Mouse (Mus musculus): ENCODE measurements around the gene Crb2. TPM values are rescaled to one million over a fixed set of nuclear protein-coding genes. Genes with fewer than 3 reads are reported as not detected.

Gene Crb2
- polyA plus RNA-seq, 1 experiment from 2014 or later: 3.8 TPM

GRCm38 (mm10) chr2:37767739-37768138, 8.3 kb upstream of the Crb2 start:
- H3K4me2 ChIP-seq (replicated peaks): no peak overlapping the region
- H3K27ac ChIP-seq: no peak overlapping the region; the same call in 1 of the 2 replicates
- H3K9ac ChIP-seq: no peak overlapping the region

GRCm38 (mm10) chr2:37768903-37769302, 7.1 kb upstream of the Crb2 start:
- Histone ChIP-seq H3K9ac (no peak overlapping the region), H3K27ac (no peak overlapping the region), H3K4me1 (peaks cover 26% of the 10 kb centered on the region), H3K27me3 (0 out of 2 replicates have a peak, but pooled peaks cover 9% of the 10 kb centered on the region), H3K4me2 (replicated peaks) (no peak overlapping the region), H3K4me3 (no peak overlapping the region), H3K9me3 (no peaks in the 10 kb centered on the region), H3K36me3 (no peaks in the 10 kb centered on the region)
- no peak for ATAC-seq (ENCODE audit: insufficient number of reproducible peaks, insufficient read depth, low FRiP score, low TSS enrichment)
- WGBS: 43% methylated on average over 2 of the region's 2 CpGs

More at GRCm38 (mm10) chr2:37767739-37768138, 8.3 kb upstream of the Crb2 start:
- ATAC-seq (ENCODE audit: insufficient number of reproducible peaks, insufficient read depth, low FRiP score, low TSS enrichment): no peak
- H3K36me3 ChIP-seq: no peaks in the 10 kb centered on the region
- H3K9me3 ChIP-seq: no peaks in the 10 kb centered on the region
- WGBS: 36% methylated on average over 3 of the region's 3 CpGs
- no peak overlapping the region for H3K4me3 ChIP-seq
- 0 out of 2 replicates have a peak, but pooled peaks cover 9% of the 10 kb centered on the region for H3K27me3 ChIP-seq
- peaks cover 26% of the 10 kb centered on the region for H3K4me1 ChIP-seq

- Histone ChIP-seq H3K9me3 (no peaks in the 10 kb centered on the region), H3K9ac (no peak overlapping the region), H3K4me2 (replicated peaks) (no peak overlapping the region), H3K36me3 (no peaks in the 10 kb centered on the region), H3K4me1 (peaks cover 26% of the 10 kb centered on the region), H3K27me3 (0 out of 2 replicates have a peak, but pooled peaks cover 7% of the 10 kb centered on the region), H3K27ac (no peak overlapping the region), H3K4me3 (no peak overlapping the region)
- ATAC-seq (ENCODE audit: insufficient number of reproducible peaks, insufficient read depth, low FRiP score, low TSS enrichment): no peak
- 82% methylated on average over 8 of the region's 8 CpGs for WGBS
These were observed 6.3 kb upstream of the Crb2 start for GRCm38 (mm10) chr2:37769793-37770192.

DNA sequence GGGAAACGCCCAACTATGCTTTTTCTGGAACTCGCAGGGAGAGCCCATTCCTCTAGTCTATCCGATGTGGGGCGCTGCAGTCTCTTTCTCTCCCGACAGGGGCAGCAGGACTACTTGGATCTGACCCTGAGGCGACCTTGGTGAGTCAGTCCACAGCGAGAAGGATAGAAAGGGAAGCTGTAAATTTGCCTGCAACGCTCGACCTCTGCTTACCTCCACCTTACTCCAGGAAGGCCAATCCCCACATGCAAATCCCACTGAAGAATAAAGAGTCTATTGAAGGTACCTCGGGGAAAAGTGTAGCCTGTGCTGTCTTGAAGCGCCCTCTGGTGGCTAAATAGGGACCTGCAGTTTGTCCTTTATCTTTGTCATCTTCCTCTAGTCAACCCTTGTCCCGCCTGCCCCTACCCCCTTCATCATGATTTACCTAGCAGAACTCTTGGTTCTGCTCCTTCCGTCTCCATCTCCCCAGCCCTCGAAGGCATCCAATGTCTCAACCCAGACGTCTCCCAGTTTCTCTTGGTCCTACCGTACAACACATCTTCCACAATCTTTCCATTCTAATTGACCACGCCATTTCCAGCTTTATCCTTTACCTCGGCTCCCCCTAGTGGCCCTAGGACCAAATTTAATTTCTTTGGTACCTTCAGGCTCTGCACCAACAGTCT, 4.3 kb upstream of the Crb2 start:
- WGBS: under 1% methylated on average over 18 of the region's 18 CpGs

GRCm38 (mm10) chr2:37774571-37774970, 1.5 kb upstream of the Crb2 start:
- no peak overlapping the region for H3K9ac ChIP-seq
- no peak overlapping the region for H3K4me3 ChIP-seq
- peaks cover 26% of the 10 kb centered on the region for H3K4me1 ChIP-seq
- H3K4me2 ChIP-seq (replicated peaks): no peak overlapping the region
- 12% methylated on average over 5 of the region's 5 CpGs for WGBS
- H3K9me3 ChIP-seq: no peaks in the 10 kb centered on the region
- H3K27ac ChIP-seq: no peak overlapping the region
- peaks cover 20% of the 10 kb centered on the region for H3K27me3 ChIP-seq
- ATAC-seq (ENCODE audit: insufficient number of reproducible peaks, insufficient read depth, low FRiP score, low TSS enrichment): no peak
- no peaks in the 10 kb centered on the region for H3K36me3 ChIP-seq

More for the DNA sequence above, 4.3 kb upstream of the Crb2 start:
- no peaks in the 10 kb centered on the region for H3K36me3 ChIP-seq
- peak; percentile 31; the same call in 1 of the 2 replicates for ATAC-seq (ENCODE audit: insufficient number of reproducible peaks, insufficient read depth, low FRiP score, low TSS enrichment)
- no peaks in the 10 kb centered on the region for H3K9me3 ChIP-seq
- H3K27ac ChIP-seq: no peak overlapping the region
- peak overlapping the region; percentile 32 for H3K4me3 ChIP-seq
- peak overlapping the region; percentile 50 for H3K4me2 ChIP-seq (replicated peaks)
- H3K27me3 ChIP-seq: peaks cover 4% of the 10 kb centered on the region
- H3K4me1 ChIP-seq: peaks cover 22% of the 10 kb centered on the region
- 0 out of 2 replicates have a peak overlapping the region, but pooled peaks have one; percentile 27 for H3K9ac ChIP-seq

GRCm38 (mm10) chr2:37776611-37777411, 762 bp downstream of the Crb2 start:
- Histone ChIP-seq H3K27ac (no peak overlapping the region), H3K4me2 (replicated peaks) (peak overlapping the region; percentile 48), H3K36me3 (no peaks in the 10 kb centered on the region), H3K9me3 (no peaks in the 10 kb centered on the region), H3K9ac (peak overlapping the region; percentile 48), H3K27me3 (peaks cover 23% of the 10 kb centered on the region), H3K4me1 (peaks cover 46% of the 10 kb centered on the region), H3K4me3 (peak overlapping the region; percentile 29)
- WGBS: 13% methylated on average over 20 of the region's 20 CpGs
- no peak for ATAC-seq (ENCODE audit: insufficient number of reproducible peaks, insufficient read depth, low FRiP score, low TSS enrichment)

DNA sequence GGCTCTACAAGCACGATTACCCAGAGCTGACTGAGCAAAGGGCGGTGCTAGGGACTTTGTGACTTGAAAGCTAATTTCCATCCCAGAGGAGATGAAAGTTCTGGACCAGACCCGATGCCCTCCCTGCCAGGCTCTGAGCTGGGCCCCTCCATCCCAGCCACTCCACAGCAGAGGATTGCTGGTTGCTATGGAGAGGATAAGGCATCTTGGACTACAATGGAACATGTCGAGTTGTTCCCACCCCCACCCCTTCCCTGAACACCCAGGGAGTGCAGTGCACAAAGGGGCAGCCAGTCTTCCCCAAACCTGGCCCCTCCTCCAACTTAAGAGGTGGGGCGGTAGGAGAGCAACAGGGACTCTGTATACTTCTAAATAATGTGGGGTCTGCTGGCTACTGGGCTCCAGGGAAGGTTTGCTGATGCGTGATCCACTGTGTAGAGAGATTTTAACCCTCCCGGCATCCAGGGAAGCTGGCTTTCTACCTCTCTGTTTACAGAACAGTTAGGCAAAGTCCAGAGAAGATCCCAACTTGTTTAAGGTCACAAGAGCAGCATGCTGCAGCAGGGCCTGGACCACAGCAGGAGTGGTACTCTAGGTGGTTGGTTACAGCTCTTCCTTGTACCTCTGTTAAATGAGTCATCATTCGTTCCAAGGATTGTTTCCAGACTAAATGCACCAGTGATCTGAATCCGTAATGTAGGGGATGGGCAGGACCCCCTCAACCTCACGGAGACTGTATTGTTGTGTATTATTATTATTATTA, 2.1 kb downstream of the Crb2 start:
- Histone ChIP-seq H3K36me3 (no peaks in the 10 kb centered on the region), H3K4me1 (peaks cover 53% of the 10 kb centered on the region), H3K9ac (no peak overlapping the region), H3K9me3 (no peaks in the 10 kb centered on the region), H3K4me3 (no peak overlapping the region), H3K4me2 (replicated peaks) (peak overlapping the region; percentile 48; the same call in 1 of the 2 replicates), H3K27me3 (peaks cover 23% of the 10 kb centered on the region), H3K27ac (no peak overlapping the region)
- no peak for ATAC-seq (ENCODE audit: insufficient number of reproducible peaks, insufficient read depth, low FRiP score, low TSS enrichment)
- 29% methylated on average over 10 of the region's 10 CpGs for WGBS

DNA sequence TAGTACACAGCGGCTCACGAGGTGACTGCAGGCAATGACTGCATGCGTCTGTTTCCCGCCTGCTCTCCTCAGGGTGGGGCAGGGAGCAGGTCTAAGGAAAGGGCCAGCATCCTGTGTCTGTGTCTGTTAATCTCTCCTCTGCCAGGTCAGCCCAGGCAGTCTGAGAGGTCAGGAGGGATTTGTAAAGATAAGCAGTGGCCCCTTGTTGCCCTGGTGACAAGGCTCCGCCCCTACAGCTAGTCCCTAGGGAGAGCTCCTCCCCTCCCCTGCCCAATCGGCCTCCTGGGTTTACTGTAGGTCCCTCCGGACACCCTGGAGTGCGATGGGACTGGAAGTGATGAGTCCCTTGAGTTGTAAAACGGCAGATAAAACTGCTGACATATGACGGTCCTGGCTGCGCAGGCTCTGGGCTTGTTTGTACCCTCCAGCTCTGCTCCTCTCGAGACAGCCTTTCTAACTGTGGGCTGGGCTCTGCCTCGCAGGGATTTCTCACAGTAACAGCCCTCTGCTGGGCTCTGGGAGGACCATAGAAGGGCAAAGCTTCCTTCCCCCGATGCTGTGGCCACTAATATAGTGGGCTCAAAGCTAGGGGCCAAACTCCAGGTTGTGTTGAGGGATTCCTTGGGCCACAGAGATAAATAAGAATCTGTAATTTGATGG, 4.4 kb downstream of the Crb2 start:
- no peak for ATAC-seq (ENCODE audit: insufficient number of reproducible peaks, insufficient read depth, low FRiP score, low TSS enrichment)
- H3K4me1 ChIP-seq: peaks cover 53% of the 10 kb centered on the region
- 4% methylated on average over 14 of the region's 14 CpGs for WGBS
- peak overlapping the region; percentile 12; the same call in 1 of the 2 replicates for H3K4me3 ChIP-seq
- peak overlapping the region; percentile 39 for H3K4me2 ChIP-seq (replicated peaks)
- no peaks in the 10 kb centered on the region for H3K9me3 ChIP-seq
- H3K36me3 ChIP-seq: no peaks in the 10 kb centered on the region
- H3K27ac ChIP-seq: no peak overlapping the region
- peaks cover 23% of the 10 kb centered on the region for H3K27me3 ChIP-seq
- H3K9ac ChIP-seq: no peak overlapping the region

- peaks cover 45% of the 10 kb centered on the region for H3K4me1 ChIP-seq
- 22% methylated on average over 3 of the region's 3 CpGs for WGBS
- no peak overlapping the region for H3K27ac ChIP-seq
- H3K27me3 ChIP-seq: peaks cover 26% of the 10 kb centered on the region
- no peak overlapping the region for H3K9ac ChIP-seq
- H3K9me3 ChIP-seq: no peaks in the 10 kb centered on the region
- no peak overlapping the region for H3K4me3 ChIP-seq
- no peak overlapping the region for H3K4me2 ChIP-seq (replicated peaks)
- no peaks in the 10 kb centered on the region for H3K36me3 ChIP-seq
- ATAC-seq (ENCODE audit: insufficient number of reproducible peaks, insufficient read depth, low FRiP score, low TSS enrichment): no peak
These were observed 5.4 kb downstream of the Crb2 start for GRCm38 (mm10) chr2:37781421-37781820.

DNA sequence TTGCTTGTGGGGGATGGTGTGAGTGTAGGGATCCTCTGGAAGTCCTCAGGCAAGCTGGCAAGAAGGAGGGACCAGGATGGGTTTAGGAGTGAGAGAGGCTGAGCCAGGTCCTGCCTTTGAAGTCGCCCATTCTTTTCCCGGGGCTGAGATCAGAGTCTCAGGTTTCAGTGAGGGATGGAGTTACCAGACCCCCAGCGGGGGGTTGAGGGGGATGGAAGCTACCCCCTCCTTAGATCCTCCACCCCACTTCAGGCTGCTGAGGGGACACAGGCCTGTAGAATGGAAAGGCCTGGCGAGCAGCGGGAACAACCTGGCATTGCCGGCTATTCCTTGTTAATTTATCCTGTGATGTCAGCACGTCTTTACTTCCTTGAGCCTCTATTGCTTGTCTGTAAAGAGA, 6.0 kb downstream of the Crb2 start:
- no peak overlapping the region for H3K4me3 ChIP-seq
- no peak overlapping the region for H3K9ac ChIP-seq
- H3K4me1 ChIP-seq: peaks cover 40% of the 10 kb centered on the region
- H3K27me3 ChIP-seq: peaks cover 29% of the 10 kb centered on the region
- no peaks in the 10 kb centered on the region for H3K36me3 ChIP-seq
- WGBS: 6% methylated on average over 7 of the region's 7 CpGs
- no peaks in the 10 kb centered on the region for H3K9me3 ChIP-seq
- no peak overlapping the region for H3K27ac ChIP-seq
- no peak for ATAC-seq (ENCODE audit: insufficient number of reproducible peaks, insufficient read depth, low FRiP score, low TSS enrichment)
- no peak overlapping the region; the same call in 1 of the 2 replicates for H3K4me2 ChIP-seq (replicated peaks)

DNA sequence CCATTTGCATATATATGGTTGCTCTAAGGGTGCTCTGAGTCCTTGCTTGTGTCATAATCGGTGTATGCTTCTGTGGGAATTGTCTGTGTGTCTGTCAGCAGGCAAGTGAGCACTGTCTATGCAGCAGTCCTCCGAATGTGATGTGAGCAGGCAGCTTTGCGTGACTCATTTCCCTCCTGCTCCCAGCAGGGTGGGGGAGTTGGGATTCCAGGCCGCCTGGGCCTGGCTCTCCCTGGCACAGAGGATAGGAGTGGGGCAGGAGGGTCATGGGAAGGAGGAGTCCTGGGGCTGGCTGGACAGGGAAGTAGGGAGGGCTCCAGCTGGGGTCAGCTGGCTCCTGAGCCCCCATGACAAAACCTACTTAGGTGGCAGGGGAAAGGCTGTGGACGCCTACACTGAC, 8.4 kb downstream of the Crb2 start:
- Histone ChIP-seq H3K4me3 (no peak overlapping the region), H3K9ac (no peak overlapping the region), H3K27ac (no peak overlapping the region), H3K4me2 (replicated peaks) (no peak overlapping the region), H3K9me3 (no peaks in the 10 kb centered on the region), H3K4me1 (peaks cover 27% of the 10 kb centered on the region), H3K36me3 (no peaks in the 10 kb centered on the region), H3K27me3 (peaks cover 25% of the 10 kb centered on the region)
- WGBS: 60% methylated on average over 5 of the region's 5 CpGs
- no peak for ATAC-seq (ENCODE audit: insufficient number of reproducible peaks, insufficient read depth, low FRiP score, low TSS enrichment)
